Mouse (Mus musculus) kidney, postnatal 10 days (tissue): ENCODE measurements around the gene Prok2.

Experiments
- DNase-seq: peaks from one replicate; pipeline ENCODE4 v3.0.0; 2021; ENCODE audit warnings: mixed read lengths

The Prok2 gene

DNA sequence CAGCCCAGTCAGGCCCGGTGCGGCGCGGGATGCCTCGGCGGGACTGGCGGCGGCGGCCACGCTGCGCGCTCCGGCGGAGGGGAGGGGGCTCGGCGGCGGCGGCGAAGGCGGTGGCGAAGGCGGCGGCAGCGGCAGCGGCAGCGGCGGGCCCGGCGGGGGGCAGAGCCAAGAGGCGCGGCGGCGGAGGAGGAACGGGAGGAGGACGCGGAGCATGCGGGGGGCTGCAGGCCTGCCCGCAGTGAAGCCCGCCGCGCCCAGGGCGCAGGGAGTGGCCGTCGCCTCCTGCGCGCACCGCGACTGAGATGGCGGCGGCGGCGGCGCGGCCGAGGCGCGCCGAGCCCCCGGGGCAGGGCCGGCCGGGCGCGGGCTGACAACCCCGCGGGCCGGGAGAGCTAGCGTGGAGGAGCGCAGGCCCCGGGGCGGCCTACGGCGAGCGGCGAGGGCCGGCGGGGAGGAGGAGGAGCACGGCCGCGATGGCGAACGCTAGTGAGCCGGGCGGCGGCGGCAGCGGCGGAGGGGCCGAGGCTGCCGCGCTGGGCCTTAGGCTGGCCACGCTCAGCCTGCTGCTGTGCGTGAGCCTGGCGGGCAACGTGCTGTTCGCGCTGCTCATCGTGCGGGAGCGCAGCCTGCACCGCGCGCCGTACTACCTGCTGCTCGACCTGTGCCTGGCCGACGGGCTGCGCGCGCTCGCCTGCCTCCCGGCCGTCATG lies 33.8 kb downstream of the Prok2 start, which contains the start of gene Gpr27:
TSS of gene Gpr27 (plus strand) at position 474 of the 710 bp plus-strand sequence.
- DNase-seq: peak; percentile 50

GRCm38 (mm10) chr6:99691666-99692205 lies 34.5 kb downstream of the Prok2 start:
- DNase-seq: no peak

- no peak for DNase-seq
Measured at GRCm38 (mm10) chr6:99688513-99688912, 37.7 kb downstream of the Prok2 start.

DNA sequence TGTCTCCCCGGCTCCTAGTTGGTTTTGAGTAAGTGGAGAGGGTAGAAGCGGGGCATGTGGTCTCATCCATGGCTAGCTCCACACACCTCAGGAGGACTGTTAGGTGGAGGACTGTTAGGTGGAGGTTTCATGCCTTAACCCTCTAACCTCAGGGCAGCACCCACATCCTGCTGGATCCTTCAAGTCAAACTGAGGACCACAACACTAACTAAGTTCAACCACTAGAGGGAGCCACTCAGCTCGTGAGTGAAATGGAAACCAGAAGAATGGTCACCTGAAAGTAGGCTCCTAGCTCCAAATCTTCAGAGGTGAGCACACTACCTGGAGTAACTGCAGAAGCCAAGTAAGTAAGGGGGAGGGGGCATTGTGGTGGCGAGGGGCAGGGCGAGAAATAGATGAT lies 41.3 kb downstream of the Prok2 start:
- no peak for DNase-seq

GRCm38 (mm10) chr6:99683974-99684373 lies 42.2 kb downstream of the Prok2 start:
- DNase-seq: no peak

GRCm38 (mm10) chr6:99678108-99678507 lies 48.1 kb downstream of the Prok2 start:
- no peak for DNase-seq

GRCm38 (mm10) chr6:99677325-99677724 lies 48.9 kb downstream of the Prok2 start:
- no peak for DNase-seq

GRCm38 (mm10) chr6:99674482-99674881 lies 51.7 kb downstream of the Prok2 start:
- DNase-seq: no peak

- no peak for DNase-seq
Measured at GRCm38 (mm10) chr6:99671768-99672167, 54.4 kb downstream of the Prok2 start.

DNA sequence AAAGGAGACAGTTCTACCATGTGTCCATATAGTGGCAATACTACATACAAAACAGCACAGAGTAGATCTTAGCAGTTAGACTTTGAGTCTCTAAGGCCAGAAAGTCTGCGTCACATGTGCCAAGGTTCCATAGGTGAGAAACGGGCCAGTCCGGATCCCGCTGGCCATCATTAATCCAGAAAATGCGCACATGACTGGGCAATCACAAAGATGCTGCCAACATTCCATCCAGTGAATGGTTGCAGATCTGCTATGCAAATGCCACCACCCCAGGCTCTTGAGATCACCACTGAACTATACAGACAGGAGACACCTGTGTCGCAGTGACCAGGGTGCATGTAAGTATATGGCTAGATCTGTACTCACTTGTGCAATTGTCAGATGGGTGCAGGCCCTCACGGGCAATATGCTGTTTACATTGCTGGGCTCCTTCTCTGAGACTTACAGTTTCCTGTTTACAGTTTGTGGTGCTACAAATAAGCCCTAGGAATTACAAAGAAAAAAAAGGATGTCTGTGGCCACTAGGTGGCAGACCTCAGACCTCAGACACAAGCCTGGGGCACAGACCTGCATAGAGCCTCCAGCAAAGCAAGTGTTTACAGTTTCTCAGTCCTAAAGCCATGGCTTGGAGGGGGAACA lies 55.6 kb downstream of the Prok2 start:
- peak; percentile 77 for DNase-seq

- peak; percentile 49 for DNase-seq
Measured at GRCm38 (mm10) chr6:99669481-99670325, 56.5 kb downstream of the Prok2 start.

GRCm38 (mm10) chr6:99667290-99667689 lies 58.9 kb downstream of the Prok2 start:
- DNase-seq: no peak

DNA sequence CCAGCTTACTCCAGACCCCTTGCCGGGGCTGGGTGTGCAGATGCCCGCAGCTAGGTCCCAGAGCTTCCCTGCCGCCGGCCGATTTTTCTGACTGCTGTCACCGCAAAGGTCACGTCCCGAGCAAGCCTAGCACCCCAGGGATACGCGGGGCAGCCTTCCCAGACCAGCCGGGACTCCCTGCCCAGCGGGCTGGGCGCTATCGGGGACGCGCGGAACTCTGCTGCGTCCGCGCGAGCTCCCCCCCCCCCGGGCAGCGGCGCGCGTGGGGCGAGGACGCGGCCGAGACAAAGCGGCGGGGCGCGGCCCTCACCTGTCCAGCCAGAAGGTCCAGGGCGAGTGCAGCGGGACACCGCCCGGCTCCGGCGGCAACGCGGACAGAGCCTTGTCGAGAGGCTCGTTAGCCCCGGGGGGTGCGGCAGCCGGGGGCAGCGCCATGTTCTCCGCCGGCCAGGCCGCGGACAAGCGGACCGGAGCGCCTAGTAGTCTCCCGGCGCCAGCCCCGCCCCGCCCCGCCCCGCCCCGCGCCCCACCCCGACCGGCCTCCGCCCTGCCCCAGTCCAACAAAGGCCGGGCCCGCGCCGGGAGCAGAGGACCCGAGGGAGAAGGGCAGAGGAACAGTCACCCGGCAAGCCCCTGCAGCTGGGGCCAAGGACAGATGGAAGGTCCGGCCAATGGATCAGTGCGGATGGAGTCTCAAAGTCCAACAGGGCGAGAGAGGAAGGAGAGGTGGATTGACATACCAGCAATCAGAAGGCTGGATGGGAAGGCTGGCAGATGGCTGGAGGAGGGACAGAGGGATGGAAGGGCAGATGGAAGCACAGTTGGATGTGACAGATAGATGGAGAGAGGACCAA lies 59.6 kb downstream of the Prok2 start, which contains the start of the genes Eif4e3 and Gm20696:
TSS of gene Eif4e3 (minus strand) at position 454 of the 854 bp plus-strand sequence.
TSS of gene Gm20696 (minus strand) at position 480 of the 854 bp plus-strand sequence.
- DNase-seq: peak; percentile 76

DNA sequence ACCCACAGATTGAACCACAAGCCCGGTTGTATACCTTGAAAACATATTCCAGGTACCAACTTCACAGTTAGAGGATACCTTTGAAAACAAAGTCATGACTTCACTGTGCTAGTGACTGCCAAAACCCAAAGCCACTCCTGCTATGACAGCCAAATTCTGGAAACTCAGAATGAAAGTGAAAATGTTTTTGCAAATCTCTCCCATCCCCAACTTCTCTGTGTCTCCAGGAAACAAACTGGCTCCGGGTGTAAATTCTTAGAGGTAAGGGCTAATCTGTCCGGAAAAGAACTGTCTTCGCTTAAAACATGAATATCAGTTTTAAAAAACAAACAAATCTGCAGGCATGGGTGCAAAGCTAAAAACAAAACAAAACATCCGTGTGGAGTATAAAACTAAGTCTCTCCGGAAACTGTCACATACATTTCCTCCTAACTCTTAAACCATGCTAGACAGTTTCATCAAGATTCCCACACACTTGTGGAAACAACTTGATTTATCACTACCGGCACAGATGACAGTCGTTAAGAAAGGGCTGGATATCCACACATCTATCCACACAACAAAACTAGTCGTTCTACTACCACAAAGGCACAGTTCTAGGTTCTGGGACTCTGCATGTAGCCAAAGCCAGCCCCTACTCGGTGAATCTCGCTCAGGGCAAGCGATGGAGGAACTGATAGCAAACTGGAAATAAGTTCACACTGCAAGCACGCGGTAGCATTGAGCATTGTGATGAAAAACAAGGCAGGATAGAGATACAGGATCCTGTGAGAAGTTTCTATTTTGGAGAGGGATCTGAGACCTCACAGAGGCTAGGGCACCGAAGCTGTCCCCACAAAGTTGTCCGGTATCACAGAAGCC lies 60.5 kb downstream of the Prok2 start:
- DNase-seq: no peak

- no peak for DNase-seq
Measured at GRCm38 (mm10) chr6:99663232-99663631, 63.0 kb downstream of the Prok2 start.
